Mouse (Mus musculus) right cerebral cortex, postnatal 25 days (tissue): ENCODE results near the gene Tctex1d4.
A peak's percentile ranks its signal among the peaks of the same experiment; 100 is the strongest.

Experiments
- DNase-seq: peaks from one replicate; pipeline ENCODE4 v3.0.0; 2022

Gene Tctex1d4

DNA sequence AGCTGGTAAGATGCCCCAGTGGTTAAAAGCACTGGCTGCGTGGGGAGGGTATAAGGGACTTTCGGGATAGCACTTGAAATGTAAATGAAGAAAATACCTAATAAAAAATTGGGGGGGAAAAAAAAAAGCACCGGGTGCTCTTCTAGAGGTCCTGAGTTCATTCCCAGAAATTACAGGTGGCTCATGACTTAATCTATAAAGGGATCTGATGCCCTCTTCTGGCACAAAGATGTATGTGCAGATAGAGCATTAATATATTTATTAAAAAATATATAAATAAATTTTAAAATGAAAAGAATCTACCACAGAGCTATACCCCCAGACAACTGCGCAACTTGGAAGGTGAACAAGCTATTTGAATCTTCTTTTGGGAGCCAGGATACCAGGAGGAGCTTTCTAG lies 14.0 kb downstream of the Tctex1d4 start:
- DNase-seq: no peak

- no peak for DNase-seq
Measured at GRCm38 (mm10) chr4:117143023-117143422, 16.4 kb downstream of the Tctex1d4 start.

GRCm38 (mm10) chr4:117145248-117145647 lies 18.7 kb downstream of the Tctex1d4 start:
- no peak for DNase-seq

GRCm38 (mm10) chr4:117146176-117146575 lies 19.6 kb downstream of the Tctex1d4 start:
- peak; percentile 54 for DNase-seq

DNA sequence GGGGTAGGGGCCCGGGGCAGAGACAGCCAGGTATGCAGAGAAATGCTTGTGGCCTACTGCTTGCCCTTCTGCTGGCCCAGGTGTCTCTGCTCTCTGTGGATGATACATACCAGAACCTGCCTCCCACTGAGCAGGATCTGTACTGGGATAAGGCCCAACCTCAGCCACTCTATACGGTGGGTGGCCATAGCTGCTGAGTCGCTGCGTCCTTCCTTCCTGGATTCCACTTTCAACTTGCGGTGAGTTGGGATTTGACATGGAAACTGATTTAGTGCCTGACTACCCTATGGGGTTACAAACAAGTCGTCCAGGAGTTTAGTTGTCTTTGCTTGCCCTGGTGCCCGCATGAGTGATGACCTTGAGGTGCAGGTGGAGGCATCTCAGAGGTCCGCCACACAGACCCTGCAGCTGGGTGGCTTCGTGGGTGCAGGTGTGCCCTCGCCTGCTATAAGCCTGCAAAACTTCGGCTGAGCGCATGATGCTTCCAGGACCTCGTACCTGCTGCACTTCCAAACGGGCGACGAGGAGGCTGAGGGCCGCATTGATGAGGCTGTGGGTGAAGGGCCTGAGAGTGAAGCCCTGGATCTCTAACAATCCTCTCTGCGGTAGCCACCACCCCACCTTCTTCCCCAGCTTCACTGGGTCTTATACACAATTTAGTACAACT lies 21.6 kb downstream of the Tctex1d4 start:
- no peak for DNase-seq

DNA sequence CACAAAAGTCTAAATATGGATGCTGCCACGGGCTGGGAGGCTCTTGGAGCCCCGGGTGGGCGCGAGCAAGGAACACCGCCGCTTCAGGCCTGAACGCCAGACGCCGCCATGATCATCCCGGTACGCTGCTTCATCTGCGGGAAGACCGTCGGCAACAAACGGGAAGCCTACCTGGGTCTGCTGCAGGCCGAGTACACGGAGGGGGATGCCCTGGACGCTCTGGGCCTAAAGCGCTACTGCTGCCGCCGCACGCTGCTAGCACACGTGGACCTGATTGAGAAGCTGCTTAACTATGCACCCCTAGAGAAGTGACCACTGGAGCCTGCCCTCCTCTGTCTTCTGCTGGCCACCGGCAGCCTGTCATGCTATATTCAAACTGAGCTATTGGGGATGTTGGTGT lies 22.2 kb downstream of the Tctex1d4 start:
- DNase-seq: no peak

- no peak for DNase-seq
Measured at GRCm38 (mm10) chr4:117149291-117150211, 23.0 kb downstream of the Tctex1d4 start.

DNA sequence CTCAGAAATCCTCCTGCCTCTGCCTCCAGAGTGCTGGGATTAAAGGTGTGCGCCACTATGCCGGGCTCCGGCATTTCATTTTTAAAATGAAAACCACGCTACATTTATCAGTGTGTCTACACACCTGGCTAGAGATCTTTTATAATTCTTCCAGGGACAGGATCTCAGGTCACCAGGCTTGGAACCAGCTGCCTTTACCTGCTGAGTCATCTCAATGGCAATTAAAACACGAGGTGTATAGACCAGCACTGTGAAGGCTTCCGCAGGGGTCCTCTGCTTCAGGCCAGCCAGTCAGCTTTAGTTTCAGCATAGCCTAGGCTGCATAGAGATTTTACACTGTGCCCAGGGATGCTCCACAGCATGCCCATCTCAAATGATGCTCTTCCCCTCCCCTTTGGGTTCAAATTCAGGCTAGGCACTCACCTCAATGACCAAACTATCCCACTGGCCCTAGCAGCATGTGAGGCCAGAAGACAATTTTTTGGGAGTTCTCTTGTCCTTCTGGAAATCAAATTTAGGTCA lies 23.7 kb downstream of the Tctex1d4 start:
- DNase-seq: no peak

DNA sequence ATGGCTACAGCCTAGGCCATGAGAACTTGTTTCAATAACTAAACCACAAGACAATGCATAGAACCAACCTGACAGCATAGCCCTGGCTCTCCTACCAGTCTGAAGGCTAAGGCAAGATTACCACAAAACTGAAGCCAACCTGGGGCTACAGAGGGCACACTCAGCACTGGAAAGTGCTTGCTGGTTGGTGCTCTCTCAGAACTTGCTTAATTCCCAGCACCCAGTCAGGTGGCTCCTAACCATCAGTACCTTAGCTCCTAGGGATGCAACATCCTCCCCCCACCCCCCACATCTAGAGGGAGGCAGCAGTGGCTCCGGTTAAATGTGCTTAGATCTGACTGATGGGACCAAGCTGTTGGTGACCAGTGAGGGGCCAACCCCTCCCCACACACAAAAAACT lies 24.8 kb downstream of the Tctex1d4 start:
- DNase-seq: no peak

- no peak for DNase-seq
Measured at GRCm38 (mm10) chr4:117152714-117153113, 26.1 kb downstream of the Tctex1d4 start.

DNA sequence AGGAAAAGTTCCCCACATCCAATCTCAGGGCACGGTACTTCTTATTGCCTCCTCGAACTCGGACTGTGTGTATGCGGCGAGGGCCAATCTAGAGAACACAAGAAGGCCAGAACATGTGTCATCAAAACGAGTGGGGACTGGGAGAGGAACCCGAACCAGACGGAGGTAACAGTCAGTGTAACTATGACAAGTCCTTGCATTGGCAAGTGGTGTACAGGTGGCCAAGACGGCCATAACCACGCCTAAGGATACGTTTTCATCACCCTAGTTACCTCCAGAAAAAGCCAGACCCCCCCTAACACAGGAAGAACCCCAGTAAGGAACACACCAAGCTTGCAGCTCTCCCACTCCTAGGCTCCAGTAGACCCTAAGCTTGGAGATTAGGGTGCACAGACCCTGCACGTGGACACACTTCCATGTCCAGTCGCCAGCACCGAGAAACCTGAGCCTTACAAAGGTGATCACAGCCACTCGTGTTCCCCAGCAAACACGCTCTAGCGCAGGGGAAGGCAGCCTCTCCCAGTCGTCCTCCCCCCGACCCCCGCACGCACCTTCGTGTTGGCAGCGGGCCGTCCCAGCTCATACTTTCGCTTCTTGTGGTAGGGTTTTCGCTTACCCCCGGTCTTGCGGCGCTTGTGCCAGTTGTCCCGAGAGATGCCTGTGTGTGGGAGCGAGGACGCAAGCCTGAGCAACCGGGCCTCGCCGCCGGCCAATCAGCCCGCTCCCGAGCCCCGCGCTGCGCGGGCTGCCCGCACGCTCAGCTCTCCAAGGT lies 28.6 kb downstream of the Tctex1d4 start:
- no peak for DNase-seq

- DNase-seq: peak; percentile 88
Measured at GRCm38 (mm10) chr4:117155792-117156355, 29.3 kb downstream of the Tctex1d4 start, which contains the start of gene Rps8. TSS of gene Rps8 (minus strand) at chr4:117156243.

- no peak for DNase-seq
Measured at GRCm38 (mm10) chr4:117156372-117156771, 29.8 kb downstream of the Tctex1d4 start.

- no peak for DNase-seq
Measured at GRCm38 (mm10) chr4:117159666-117160065, 33.1 kb downstream of the Tctex1d4 start.

DNA sequence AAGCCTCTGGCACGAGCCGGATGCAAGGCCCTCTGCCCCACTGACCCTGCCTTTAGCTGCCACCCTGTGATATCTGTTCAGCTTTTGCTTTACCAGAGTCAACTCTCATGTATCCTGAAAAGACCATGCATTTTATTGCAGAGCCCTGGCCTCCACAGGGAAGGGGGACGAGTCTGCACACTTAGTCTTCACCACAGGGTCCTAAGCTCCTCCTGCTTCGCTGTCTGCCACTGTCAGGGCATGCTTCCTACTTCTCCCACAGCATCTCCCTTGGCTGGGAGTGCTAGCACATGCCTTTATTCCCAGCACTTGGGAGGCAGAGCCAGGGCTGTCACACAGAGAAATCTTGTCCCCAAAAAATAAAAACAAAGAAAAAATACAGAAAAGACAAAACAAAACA lies 34.6 kb downstream of the Tctex1d4 start:
- no peak for DNase-seq

- DNase-seq: no peak
Measured at GRCm38 (mm10) chr4:117169936-117170335, 43.3 kb downstream of the Tctex1d4 start.
